Mouse (Mus musculus): ENCODE measurements around the gene Zfand3. TPM values are rescaled to one million over a fixed set of nuclear protein-coding genes. Genes with fewer than 3 reads are reported as not detected.

Gene Zfand3
- polyA plus RNA-seq, 1 experiment from 2014 or later, result 62.8 TPM

DNA sequence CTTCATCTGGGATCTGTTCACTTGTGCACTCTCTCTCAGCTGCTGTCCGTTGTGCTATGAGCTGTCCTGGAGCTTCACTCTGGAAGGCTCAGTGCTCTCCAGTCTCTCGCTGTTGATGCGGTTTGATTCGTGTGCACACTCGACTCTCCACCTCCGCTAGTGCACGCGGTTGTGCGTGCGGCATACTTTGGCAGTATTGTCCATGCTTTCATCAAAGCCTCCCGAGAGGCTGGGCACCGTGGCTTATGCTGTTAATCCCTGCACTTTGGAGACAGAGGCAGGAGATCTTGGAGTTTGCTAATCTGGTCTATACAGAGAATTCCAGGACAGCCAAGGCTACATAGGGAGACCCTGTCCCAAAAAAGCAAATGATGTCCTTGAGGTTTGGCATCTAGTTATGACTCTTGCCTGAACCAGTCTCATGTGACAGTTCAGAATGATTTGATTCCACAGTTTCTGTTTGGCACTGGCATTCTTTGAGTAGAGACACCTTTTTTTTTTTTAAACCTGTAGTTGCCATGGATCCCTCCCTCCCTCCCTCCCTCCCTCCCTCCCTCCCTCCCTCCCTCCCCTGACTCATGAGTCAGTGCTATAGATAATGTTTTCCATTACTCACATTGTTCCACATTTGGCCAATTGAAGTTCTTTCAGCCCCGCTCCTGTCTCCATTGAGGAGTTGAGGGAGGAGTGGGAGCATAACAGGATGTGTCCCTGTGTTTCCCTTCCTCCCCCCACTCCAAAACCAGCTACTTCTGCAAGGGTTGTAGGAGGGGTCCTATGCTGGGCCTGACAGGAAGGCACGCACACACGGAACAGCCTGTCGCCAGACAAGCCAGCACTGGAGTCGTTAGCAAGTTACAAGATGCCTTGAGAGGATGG is 192.1 kb downstream of the Zfand3 start:
- WGBS, result 80% methylated on average over 17 of the region's 17 CpGs
- no peak for DNase-seq (ENCODE audit: low spot score)
- H3K27ac ChIP-seq, result peak overlapping the region; percentile 68

DNA sequence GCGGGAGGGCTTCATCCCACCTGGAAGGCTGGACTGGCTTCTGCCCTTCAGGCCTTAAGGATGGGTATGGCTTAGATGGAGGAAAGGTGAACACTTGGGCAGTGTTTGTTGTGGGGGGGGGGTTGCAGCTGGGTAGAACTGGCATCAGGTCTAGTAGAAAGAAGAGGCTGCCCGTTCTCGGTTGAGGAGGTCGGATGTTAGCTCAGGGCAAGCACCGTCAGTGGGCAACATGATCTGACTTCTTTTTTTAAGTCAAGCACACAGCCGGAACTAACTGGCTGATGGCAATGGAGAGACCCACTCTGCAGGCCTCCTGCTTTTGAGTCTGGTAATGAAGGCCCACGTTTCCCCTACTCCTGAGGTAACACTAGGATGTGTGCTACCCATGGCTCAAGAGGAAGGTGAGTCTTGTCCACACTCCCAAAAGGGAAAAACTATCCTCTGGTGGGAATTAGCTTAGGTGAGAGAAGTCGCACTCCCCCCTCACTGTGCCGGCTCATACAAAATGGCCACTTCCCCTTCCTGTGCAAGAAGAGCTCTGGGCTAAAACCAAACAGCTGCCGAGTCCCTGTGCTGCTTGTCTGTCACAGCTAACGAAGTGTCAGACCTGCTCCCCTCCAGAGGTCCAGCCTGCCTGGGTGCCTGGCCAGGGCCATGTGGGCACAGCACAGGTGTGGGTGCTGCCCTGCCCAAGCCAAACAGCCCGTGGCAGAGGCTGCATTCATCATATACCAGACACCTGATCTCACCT is 192.9 kb downstream of the Zfand3 start:
- DNase-seq (ENCODE audit: low spot score), result no peak
- peaks cover 70% of the 10 kb centered on the region for H3K4me1 ChIP-seq
- H3K27me3 ChIP-seq (ENCODE audit: low read depth, poor library complexity, severe bottlenecking), result no peaks in the 10 kb centered on the region
- H3K4me3 ChIP-seq, result no peak overlapping the region
- WGBS, result 60% methylated on average over 12 of the region's 12 CpGs
- H3K36me3 ChIP-seq, result peaks cover 41% of the 10 kb centered on the region
- no peaks in the 10 kb centered on the region for H3K9me3 ChIP-seq (replicated peaks)
- H3K27ac ChIP-seq, result peak overlapping the region; percentile 68

More for the DNA sequence above, 192.1 kb downstream of the Zfand3 start:
- H3K27me3 ChIP-seq (ENCODE audit: low read depth, poor library complexity, severe bottlenecking), result no peaks in the 10 kb centered on the region
- H3K4me1 ChIP-seq, result peaks cover 66% of the 10 kb centered on the region
- H3K4me3 ChIP-seq, result no peak overlapping the region
- peaks cover 44% of the 10 kb centered on the region for H3K36me3 ChIP-seq
- no peaks in the 10 kb centered on the region for H3K9me3 ChIP-seq (replicated peaks)

- Histone ChIP-seq H3K4me1 (peaks cover 68% of the 10 kb centered on the region), H3K27me3 (ENCODE audit: low read depth, poor library complexity, severe bottlenecking) (no peaks in the 10 kb centered on the region), H3K4me3 (no peak overlapping the region), H3K9me3 (replicated peaks) (no peaks in the 10 kb centered on the region), H3K36me3 (peaks cover 36% of the 10 kb centered on the region), H3K27ac (0 out of 2 replicates have a peak overlapping the region, but pooled peaks have one; percentile 34)
- 52% methylated on average over 10 of the region's 10 CpGs for WGBS
- no peak for DNase-seq (ENCODE audit: low spot score)
These were observed 193.9 kb downstream of the Zfand3 start for GRCm38 (mm10) chr17:30198422-30198821.

DNA sequence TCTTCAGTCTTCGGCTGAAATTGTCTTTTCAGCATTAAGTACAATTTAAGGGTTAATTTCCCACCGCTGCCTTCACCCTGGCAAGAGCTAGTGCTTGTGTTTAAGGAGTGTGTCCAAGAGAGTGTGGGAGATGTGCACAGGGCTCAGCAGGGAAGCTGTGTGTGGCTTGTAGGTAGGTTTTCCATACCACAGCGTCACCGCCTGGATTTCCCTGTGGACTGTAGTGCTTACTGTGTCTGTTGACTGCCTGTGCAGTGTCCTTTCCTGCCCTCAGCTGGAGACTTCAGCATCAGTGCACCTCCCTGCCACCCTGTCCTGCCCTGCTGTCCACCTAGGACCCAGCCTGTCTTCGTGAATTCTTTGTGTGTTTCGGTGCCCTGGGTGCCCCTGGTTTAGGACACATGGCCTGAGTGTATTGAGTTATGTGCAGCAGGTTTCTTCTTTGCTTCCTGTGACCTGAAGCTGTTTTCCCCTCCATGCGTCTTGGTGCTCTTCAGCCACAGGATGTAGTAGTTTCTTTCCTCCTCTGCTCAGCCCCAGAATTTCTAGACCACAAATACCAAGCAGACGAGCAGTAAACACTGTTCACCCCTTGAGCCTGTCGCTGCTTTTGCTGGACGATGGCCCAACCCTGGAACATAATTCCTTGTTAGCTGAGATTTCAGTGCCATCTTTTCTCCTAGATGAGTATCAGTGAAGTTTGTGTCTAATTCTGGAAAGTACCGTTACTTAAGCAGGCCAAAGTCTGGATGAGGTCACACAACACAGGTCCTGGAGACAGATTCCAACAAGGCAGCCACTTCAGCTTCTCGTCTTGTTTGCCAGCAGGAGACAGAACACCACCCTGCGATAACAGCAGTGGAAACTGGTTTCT is 195.1 kb downstream of the Zfand3 start:
- H3K27me3 ChIP-seq (ENCODE audit: low read depth, poor library complexity, severe bottlenecking), result no peaks in the 10 kb centered on the region
- H3K4me1 ChIP-seq, result peaks cover 71% of the 10 kb centered on the region
- no peak overlapping the region; the same call in 1 of the 2 replicates for H3K27ac ChIP-seq
- peaks cover 30% of the 10 kb centered on the region for H3K36me3 ChIP-seq
- 89% methylated on average over 13 of the region's 13 CpGs for WGBS
- H3K4me3 ChIP-seq, result no peak overlapping the region
- no peaks in the 10 kb centered on the region for H3K9me3 ChIP-seq (replicated peaks)
- no peak for DNase-seq (ENCODE audit: low spot score)

GRCm38 (mm10) chr17:30200283-30200682 is 195.8 kb downstream of the Zfand3 start:
- WGBS, result 88% methylated on average over 4 of the region's 4 CpGs
- DNase-seq (ENCODE audit: low spot score), result no peak
- Histone ChIP-seq H3K27me3 (ENCODE audit: low read depth, poor library complexity, severe bottlenecking) (no peaks in the 10 kb centered on the region), H3K27ac (0 out of 2 replicates have a peak overlapping the region, but pooled peaks have one; percentile 51), H3K4me1 (peaks cover 67% of the 10 kb centered on the region), H3K36me3 (peaks cover 23% of the 10 kb centered on the region), H3K9me3 (replicated peaks) (no peaks in the 10 kb centered on the region), H3K4me3 (no peak overlapping the region)

DNA sequence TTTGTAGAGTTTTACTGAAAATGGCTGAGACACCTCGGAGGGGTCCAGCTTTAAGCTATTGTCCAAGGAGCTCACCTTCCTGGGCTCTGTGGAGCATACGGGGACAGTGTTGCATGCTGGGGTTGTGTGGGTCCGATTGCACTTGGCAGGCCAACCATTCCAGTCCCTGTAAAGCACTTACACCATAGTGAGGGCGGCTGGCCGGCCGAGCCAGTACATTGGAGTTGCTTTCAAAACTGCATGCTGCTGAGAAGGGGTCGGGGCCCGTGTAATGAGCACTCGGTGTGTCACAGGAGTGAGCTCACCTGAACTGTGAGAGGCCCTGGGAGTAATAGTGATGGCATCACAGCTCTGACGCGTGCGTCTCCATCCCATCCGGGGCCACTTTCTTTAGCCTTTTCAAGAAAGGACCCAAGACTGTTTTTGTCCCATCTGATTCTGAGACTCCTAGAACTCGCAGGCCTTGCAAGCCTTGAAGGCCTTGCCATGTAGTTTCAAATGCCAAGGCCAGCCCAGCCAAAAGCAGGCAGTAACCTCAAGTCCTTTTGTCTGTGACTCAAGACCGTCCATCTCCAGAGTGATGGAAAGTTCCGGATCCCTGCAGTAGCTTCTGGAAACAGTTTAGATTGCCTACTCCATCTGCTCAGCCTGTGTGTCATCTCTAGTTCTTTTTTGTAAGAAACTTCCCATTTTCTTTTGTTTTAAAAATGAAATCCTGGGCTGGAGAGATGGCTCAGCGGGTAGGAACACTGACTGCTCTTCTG is 200.7 kb downstream of the Zfand3 start:
- Histone ChIP-seq H3K27ac (0 out of 2 replicates have a peak overlapping the region, but pooled peaks have one; percentile 16), H3K4me3 (no peak overlapping the region), H3K9me3 (replicated peaks) (no peaks in the 10 kb centered on the region), H3K4me1 (peaks cover 44% of the 10 kb centered on the region), H3K36me3 (peaks cover 49% of the 10 kb centered on the region), H3K27me3 (ENCODE audit: low read depth, poor library complexity, severe bottlenecking) (no peaks in the 10 kb centered on the region)
- 94% methylated on average over 17 of the region's 17 CpGs for WGBS
- DNase-seq (ENCODE audit: low spot score), result no peak

DNA sequence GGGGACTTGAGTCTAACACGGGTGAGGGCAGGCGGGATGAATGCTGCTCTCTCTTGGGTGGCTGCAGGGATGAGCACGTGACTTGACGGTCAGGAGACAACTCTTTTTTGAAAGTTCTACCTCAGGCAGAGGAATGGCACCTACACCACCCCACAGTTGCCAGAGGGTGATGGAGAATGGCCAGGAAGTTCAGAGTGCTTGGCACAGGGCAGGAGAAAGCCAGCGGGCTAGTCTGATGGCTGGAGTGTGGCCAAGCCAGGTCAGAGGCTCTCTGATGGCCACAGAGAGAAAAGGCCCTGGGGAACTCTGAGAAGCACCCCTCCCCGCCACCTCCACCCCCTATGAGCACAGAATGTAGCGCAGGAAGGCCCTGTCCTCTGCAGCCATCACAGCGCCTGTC is 205.7 kb downstream of the Zfand3 start:
- WGBS, result 95% methylated on average over 8 of the region's 8 CpGs
- Histone ChIP-seq H3K4me3 (no peak overlapping the region), H3K27me3 (ENCODE audit: low read depth, poor library complexity, severe bottlenecking) (no peaks in the 10 kb centered on the region), H3K4me1 (peaks cover 22% of the 10 kb centered on the region), H3K9me3 (replicated peaks) (no peaks in the 10 kb centered on the region), H3K36me3 (peaks cover 75% of the 10 kb centered on the region), H3K27ac (no peak overlapping the region; the same call in 1 of the 2 replicates)
- no peak for DNase-seq (ENCODE audit: low spot score)

DNA sequence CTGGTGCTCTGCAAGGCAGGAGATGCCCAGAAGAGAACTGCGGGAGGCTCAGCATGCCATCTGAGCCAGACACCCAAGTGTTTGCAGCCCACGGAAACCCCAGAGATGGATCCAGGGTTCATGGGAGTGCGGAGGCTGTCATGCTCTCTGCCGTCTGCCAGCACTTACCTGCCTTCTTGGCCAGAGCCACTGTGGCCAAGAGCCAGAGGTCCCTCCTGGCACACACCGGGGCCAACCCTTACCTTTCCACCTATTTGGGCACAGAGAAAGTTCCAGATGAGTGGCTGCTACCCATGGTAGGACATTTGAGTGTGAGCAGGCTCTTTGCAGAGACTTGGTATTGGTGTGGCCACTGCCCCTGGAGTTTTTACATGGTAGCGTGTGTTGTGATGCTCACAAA is 206.4 kb downstream of the Zfand3 start:
- 93% methylated on average over 6 of the region's 6 CpGs for WGBS
- no peaks in the 10 kb centered on the region for H3K27me3 ChIP-seq (ENCODE audit: low read depth, poor library complexity, severe bottlenecking)
- H3K4me1 ChIP-seq, result peaks cover 21% of the 10 kb centered on the region
- H3K36me3 ChIP-seq, result peaks cover 75% of the 10 kb centered on the region
- no peaks in the 10 kb centered on the region for H3K9me3 ChIP-seq (replicated peaks)
- H3K4me3 ChIP-seq, result no peak overlapping the region
- DNase-seq (ENCODE audit: low spot score), result no peak
- H3K27ac ChIP-seq, result no peak overlapping the region

- Histone ChIP-seq H3K4me1 (peaks cover 17% of the 10 kb centered on the region), H3K27ac (no peak overlapping the region), H3K9me3 (replicated peaks) (no peaks in the 10 kb centered on the region), H3K27me3 (ENCODE audit: low read depth, poor library complexity, severe bottlenecking) (no peaks in the 10 kb centered on the region), H3K4me3 (no peak overlapping the region), H3K36me3 (peaks cover 67% of the 10 kb centered on the region)
- no peak for DNase-seq (ENCODE audit: low spot score)
- WGBS, result 88% methylated on average over 12 of the region's 12 CpGs
These were observed 208.1 kb downstream of the Zfand3 start for GRCm38 (mm10) chr17:30212647-30213046.

DNA sequence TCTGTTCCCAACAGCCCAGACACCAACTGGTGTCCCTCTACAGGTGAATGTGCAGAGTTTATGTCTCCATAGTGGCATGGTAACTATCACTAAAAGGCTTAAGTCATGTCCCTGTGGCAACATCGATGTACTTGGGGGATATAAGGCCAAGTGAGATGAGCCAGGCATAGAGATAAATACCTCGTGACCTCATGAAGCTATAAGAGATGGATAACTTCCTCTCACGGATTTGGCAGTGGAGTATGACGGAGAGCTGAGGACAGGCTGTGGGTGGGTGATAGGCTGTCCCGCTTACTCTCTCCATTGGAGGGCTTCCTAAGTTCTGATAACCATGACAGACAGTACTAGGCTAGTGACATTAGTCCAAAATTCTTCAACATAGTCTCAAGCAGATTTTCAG is 208.8 kb downstream of the Zfand3 start:
- peaks cover 60% of the 10 kb centered on the region for H3K36me3 ChIP-seq
- H3K27ac ChIP-seq, result no peak overlapping the region
- peaks cover 14% of the 10 kb centered on the region for H3K4me1 ChIP-seq
- DNase-seq (ENCODE audit: low spot score), result no peak
- H3K4me3 ChIP-seq, result no peak overlapping the region
- no peaks in the 10 kb centered on the region for H3K9me3 ChIP-seq (replicated peaks)
- WGBS, result 88% methylated on average over 5 of the region's 5 CpGs
- no peaks in the 10 kb centered on the region for H3K27me3 ChIP-seq (ENCODE audit: low read depth, poor library complexity, severe bottlenecking)

DNA sequence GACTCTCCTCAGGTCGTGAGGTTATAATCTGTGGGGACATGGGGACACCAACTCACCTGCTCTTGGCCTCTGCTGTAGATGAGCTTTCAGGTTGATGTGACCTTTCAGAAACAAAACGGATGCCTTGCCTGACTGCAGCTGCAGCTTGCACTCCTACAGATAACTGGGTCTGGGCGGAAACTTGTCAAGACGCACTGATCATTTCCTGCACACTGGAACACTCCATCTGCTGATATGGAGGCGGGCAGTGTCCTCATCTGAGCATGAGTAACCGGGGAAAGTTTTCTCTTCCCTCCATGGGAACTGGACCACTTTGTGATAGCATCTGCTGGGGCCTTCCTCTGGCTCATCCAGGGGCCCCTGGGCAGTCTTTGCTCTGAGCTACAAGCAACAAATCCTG is 209.9 kb downstream of the Zfand3 start:
- DNase-seq (ENCODE audit: low spot score), result no peak
- Histone ChIP-seq H3K36me3 (peaks cover 52% of the 10 kb centered on the region), H3K4me1 (peaks cover 14% of the 10 kb centered on the region), H3K4me3 (no peak overlapping the region), H3K27me3 (ENCODE audit: low read depth, poor library complexity, severe bottlenecking) (no peaks in the 10 kb centered on the region), H3K27ac (no peak overlapping the region), H3K9me3 (replicated peaks) (no peaks in the 10 kb centered on the region)
- WGBS, result 88% methylated on average over 6 of the region's 6 CpGs

DNA sequence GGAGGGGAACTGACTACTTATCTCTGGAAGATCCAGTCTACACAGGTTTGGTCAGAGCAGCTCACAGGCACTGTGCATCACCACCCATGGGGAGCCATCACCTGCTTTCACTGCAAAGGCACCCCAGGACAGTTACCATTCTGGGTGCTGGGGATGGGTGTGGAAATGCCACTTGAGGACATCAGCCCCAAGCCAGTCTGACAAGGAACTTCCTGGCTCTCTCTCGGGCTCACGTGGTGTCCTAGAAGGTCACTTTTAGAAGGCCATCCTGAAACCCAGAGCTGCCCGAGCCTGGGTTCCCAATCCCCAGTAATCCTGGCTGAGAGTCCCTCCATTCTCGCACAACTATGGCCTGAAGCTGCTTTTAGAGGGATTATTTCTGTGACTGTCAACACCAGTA is 211.2 kb downstream of the Zfand3 start:
- Histone ChIP-seq H3K27ac (0 out of 2 replicates have a peak overlapping the region, but pooled peaks have one; percentile 36), H3K4me1 (peaks cover 12% of the 10 kb centered on the region; the same call in 1 of the 2 replicates), H3K36me3 (peaks cover 42% of the 10 kb centered on the region), H3K4me3 (no peak overlapping the region), H3K9me3 (replicated peaks) (no peaks in the 10 kb centered on the region), H3K27me3 (ENCODE audit: low read depth, poor library complexity, severe bottlenecking) (no peaks in the 10 kb centered on the region)
- DNase-seq (ENCODE audit: low spot score), result no peak
- 73% methylated on average over 4 of the region's 4 CpGs for WGBS

All from limb, embryonic 10.5 days (tissue).